Mouse (Mus musculus) embryonic fibroblast, embryonic 13.5 days (primary cell): ENCODE measurements around the gene Atf1.

Source experiments
- CTCF ChIP-seq: IDR thresholded peaks from 2 replicates; pipeline ENCODE4 v1.5.1; 2011; ENCODE audit warnings: mild to moderate bottlenecking, control low read depth, low read length, moderate library complexity, borderline replicate concordance; ENCODE audit not compliant: insufficient read depth
- POLR2A ChIP-seq: IDR thresholded peaks from 2 replicates; pipeline ENCODE4 v1.6.1; 2011; ENCODE audit warnings: low read depth, mild to moderate bottlenecking, control low read depth, low read length, moderate library complexity

GRCm38 (mm10) chr15:100301556-100301955, 73.9 kb downstream of the Atf1 start:
- TF ChIP-seq CTCF (no peak), POLR2A (no peak)
